Mouse (Mus musculus): ENCODE results near the gene Cpa4.

DNA sequence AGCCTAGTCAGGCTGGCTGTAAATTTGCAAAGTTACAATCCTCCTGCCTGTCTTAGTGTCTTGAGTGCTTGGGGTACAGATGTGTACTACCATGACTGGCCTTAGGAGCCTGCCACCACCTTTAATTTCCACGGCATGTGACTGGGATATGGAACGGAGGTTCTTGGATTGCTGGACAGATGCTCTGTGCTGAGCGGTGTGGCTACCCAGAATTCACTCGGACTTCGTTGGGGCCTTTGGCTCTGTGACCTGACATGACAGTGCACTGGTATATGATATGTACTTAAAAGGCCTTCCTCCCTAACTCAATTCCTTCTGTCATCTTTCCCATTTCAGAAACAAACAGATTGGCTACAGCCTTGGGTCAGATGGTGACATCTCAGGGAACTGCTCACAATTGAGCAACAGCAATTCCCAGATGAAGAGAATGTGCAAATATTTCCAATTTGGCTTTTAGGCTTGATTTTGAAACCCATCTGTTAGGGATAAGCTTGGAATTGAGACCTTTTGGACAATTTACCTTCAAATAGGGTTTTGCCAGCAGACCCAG lies 13.5 kb upstream of the Cpa4 start:
- TF ChIP-seq CTCF (conservative IDR thresholded peaks at IDR 0.05; ENCODE audit: insufficient read depth, insufficient read length, low read depth, low read length): no peak
- TF ChIP-seq POLR2A (IDR thresholded peaks at IDR 0.05; ENCODE audit: low read depth, low read length): no peak
